Mouse (Mus musculus) CD4-positive, CD25-positive, alpha-beta regulatory T cell, adult 4 months (primary cell): ENCODE measurements around the gene Pdlim5. TPM values are rescaled to one million over a fixed set of nuclear protein-coding genes. Genes with fewer than 3 reads are reported as not detected.
"Not testable (repeated sequence)": the region's sequence is repeated elsewhere in the genome, so short reads cannot be mapped to it uniquely, and the experiment has no call there.

Source experiments
- ATAC-seq: one replicate; pipeline ENCODE4 v1.8.0; 2017
- polyA plus RNA-seq, 2 experiments: library from polyadenylated mRNA; unstranded; fragments of 100-300 nt; shearing (Covaris generic); gene quantifications; one replicate each; pipeline ENCODE4 v1.2.1; 2017

Pdlim5 gene
- polyA plus RNA-seq, 2 experiments from 2014 or later = 21.1 to 24.0 TPM

DNA sequence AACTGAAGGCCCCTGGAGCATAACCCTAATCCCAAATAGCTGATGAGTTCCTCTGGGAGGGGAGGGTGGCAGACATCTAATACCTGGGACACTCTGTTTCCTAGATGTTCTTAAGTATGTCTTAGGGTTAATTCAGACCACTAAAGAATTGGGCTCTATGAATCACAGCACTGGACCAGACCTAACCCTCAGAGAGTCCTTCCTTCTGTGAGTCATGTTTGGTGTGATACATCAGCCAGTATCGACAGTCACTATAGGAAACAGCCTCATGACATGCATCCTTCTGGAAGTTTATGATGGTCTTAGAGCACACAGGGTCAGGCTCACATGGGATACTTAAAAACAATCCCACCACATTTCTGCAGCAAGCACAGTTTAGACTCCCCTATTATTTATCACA lies 143.4 kb downstream of the Pdlim5 start:
- ATAC-seq = no peak

DNA sequence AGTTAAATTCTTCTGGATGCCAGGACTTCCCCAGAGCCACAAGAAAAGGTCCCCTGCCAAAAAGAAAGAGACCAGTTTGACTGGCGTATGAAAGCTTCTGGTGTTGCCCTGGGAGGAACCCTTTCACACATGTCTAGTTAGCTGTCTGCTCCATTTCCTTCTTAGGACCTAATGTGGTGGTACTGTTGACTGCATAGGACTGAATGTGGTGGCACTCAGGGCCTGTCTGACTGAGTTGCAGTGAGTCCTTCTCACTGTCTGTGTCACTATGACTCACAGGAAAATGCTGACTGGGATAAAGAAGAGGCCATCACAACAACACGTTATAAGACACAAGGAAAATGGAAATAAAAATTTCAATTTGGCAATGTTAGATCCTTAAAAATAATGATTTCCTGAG lies 146.0 kb downstream of the Pdlim5 start:
- peak; percentile 81 for ATAC-seq

GRCm38 (mm10) chr3:142243263-142243662 lies 152.2 kb downstream of the Pdlim5 start:
- ATAC-seq = peak; percentile 63

DNA sequence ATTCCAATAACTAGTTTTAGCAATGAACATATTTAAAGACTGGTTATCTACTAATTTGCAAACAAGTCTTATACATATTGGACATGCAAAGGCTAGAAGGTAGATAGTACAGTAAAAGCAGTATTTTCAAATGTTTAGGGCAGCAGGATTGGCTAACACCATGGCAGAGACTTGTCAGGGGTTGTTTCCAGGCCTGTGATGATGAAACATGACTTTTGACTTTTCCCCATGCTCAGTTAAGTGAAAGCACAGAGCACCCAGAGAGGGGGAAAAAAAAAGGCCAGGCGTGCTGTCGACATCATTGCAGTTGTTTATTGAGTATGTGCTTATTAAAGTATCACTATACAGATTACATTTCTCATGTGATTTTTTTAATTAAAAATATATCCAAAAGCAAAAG lies 156.2 kb downstream of the Pdlim5 start:
- ATAC-seq = no peak

GRCm38 (mm10) chr3:142238260-142239046 lies 157.0 kb downstream of the Pdlim5 start:
- ATAC-seq = no peak

DNA sequence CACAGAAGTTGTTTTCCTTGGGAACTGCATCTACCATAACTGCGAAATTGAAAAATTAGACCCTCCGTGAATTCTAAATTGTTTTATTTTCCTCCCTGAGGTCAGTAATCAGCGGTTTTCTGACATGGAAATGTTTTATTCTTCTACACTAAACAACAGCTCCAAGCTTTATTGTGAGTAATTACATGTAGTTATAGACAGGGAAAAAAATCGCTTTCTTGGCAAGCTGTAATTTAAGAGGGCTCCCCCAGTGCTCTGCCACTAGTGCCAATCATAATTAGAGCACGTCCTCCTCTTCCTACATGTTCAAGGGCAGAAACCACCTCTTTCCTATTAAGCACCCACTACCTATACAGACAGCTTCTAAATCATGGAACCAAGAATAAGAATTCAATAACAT lies 157.9 kb downstream of the Pdlim5 start:
- no peak for ATAC-seq

DNA sequence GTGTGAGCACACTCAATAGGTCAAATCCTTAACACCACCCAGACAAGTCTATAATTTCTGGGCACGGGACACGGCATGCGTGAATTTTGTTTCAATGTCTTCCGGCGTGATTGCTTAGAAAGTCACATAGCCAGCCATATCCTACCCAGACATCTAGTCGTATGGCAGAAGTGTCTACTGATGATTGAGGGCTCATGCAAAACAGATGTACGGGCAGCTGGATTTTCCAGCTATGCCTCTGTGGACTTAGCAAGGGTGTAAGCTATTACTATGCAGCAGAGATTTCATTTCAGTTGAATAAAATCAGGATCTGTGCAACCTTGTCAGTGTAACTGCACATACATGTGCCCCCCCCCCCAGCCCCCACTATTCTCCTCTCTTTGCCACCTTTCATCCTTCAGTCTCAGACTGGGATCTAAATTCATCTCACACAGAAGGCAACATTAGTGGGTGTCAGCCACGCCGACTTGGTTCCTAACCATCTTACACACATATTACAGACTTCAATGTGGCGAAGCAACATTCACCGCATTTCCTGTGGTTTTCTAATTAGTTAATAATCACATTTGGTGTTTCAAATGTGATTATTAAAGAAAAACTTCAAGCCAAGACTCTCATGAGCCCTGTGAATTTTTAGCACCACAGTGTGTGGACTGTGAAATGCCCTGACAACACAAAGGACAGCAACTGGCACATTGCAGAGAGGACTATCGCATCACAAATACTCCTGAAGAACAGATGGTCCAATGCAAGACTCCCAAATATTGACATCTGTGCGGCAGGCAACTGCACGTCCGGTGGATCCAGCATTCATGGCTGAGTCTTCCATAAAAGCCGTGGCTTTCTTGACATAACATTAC lies 161.7 kb downstream of the Pdlim5 start:
- ATAC-seq = no peak

DNA sequence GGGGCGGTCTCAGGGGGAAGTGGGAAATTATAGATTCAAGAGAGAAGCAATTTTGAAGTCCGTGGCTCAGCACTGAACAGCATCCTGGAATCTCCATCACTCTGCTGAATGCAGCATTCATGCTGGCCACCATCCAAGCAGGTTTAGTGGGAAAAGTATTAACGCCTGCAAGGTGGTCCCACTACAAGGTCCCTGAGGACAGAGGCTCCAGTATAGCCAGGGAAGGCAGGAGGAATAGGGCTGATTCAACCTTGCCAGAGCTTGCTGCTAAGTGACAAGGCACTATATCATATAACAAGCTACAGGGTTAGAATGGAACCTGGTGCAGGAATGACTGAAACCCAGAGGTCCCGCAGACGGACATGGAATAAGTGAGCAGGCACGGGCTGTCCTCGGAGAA lies 166.8 kb downstream of the Pdlim5 start:
- no peak for ATAC-seq

- no peak for ATAC-seq
Observed at GRCm38 (mm10) chr3:142222471-142223103, 172.9 kb downstream of the Pdlim5 start.

DNA sequence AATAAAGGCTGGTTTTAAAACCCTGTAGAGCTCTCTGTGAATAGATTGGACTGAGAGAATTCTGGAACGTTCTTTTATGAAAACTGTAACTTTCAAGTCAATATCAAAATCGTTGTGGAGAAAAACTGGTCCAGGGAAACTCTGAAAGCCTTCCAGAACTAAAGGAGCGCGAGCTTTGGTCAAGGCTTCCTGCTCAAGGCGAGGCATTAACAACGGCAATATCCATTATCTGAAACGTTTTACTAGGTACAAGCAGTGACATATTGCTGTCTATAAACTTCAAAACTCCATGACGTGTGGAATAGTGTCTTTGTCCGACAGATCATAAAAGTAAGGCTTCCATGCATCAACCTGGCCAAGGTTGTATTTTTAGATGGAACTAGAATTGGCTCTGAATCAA lies 175.6 kb downstream of the Pdlim5 start:
- ATAC-seq = no peak

- no peak for ATAC-seq
Observed at GRCm38 (mm10) chr3:142212821-142213220, 182.7 kb downstream of the Pdlim5 start.

GRCm38 (mm10) chr3:142212186-142212585 lies 183.3 kb downstream of the Pdlim5 start:
- ATAC-seq = no peak

DNA sequence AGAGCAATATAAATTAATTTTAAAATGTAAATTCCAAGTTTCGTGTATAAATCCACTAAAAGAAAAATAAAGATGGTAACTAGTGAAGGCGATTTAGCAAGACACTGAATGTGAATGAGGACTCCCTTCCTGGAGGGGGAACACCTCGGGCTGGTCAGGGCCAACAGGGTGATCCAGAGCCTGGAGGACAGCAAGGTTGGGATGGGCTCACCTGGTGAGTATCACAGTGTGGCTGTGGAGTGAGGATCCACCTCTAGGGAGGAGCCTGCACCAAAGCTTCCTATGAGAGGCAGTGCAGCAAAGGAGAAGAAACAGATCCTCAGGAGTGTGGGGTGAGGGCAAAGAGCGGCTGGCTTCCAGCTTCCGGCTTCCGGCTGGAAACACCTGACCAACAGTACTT lies 185.5 kb downstream of the Pdlim5 start:
- ATAC-seq = no peak

DNA sequence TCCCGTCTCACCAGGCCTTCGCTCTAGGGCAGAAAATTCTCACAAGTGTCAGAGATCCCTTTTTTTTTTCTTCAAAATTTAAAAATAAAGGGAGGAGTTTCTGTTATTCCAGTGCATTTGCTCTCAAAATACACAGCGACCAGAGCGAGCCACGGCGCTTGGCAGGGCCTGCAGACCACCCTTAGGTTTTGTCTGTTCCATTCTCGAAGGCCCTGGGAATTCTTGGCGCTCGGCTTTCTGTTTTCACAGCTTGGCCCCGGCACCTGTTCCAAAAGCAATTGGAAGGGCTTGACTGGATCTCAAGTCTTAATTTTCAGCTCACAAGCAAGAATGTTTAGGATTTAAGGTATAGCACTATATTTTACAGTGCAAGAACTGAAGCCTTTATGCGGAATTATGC lies 186.4 kb downstream of the Pdlim5 start:
- no peak for ATAC-seq

DNA sequence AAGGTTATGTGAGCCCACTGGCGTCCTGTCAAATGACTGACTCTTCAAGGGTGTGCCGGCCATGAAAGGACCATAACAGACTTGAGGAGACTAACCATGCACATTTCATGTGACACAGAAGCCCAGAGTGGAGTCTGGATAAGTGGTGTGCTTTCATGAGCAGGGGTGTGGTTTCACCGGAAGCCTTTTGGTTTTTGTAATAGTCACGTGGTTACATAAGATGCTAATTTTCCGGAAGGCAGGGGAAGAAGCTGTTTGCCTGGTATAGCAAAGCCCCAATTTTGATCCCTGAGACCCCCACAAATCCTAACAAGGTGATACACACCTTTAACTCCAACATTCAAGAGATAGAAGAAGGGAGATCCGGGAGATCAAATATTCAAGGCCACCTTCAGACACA lies 188.0 kb downstream of the Pdlim5 start:
- ATAC-seq = no peak

GRCm38 (mm10) chr3:142206316-142206715 lies 189.2 kb downstream of the Pdlim5 start:
- no peak for ATAC-seq

GRCm38 (mm10) chr3:142196142-142196541 lies 199.4 kb downstream of the Pdlim5 start:
- no peak for ATAC-seq

GRCm38 (mm10) chr3:142191627-142192026 lies 203.9 kb downstream of the Pdlim5 start:
- not testable (repeated sequence) for ATAC-seq

Other genes starting within 250 kb of the Pdlim5 start
- not detected for gene Bmpr1b, start 226.3 kb downstream of the Pdlim5 start, polyA plus RNA-seq
- gene Gbp5, start 98.3 kb upstream of the Pdlim5 start, polyA plus RNA-seq = 10 to 100 TPM; 18.3 to 29.5 TPM
- gene Gbp7, start 134.6 kb upstream of the Pdlim5 start, polyA plus RNA-seq = 100 to 1,000 TPM; 242 to 294 TPM
- 100 to 1,000 TPM; 101 to 122 TPM for gene Gbp3, start 164.3 kb upstream of the Pdlim5 start, polyA plus RNA-seq
- 10 to 100 TPM; 27.5 to 35.1 TPM for gene Gbp2b, start 199.2 kb upstream of the Pdlim5 start, polyA plus RNA-seq
- gene Gbp2, start 224.9 kb upstream of the Pdlim5 start, polyA plus RNA-seq = 100 to 1,000 TPM; 157 to 166 TPM